ENCODE assay signal across 9 mouse cellular contexts in genomic region chr6:5401394-5401793, GRCm38 (mm10). TPM values are rescaled to one million over a fixed set of nuclear protein-coding genes. Genes with fewer than 3 reads are reported as not detected.
DNase-seq lines count a peak whose midpoint lies in the region; ATAC-seq and TF ChIP-seq lines count a peak whose summit lies in the region.
"Had no signal": no experiment of that assay in that cellular context is flagged by ENCODE, and none has a peak within 500 bp of the region (broad histone marks: within the 10 kb centered on the region; RNA-seq: fewer than 3 reads in every experiment).

No protein-coding gene starts in this region.

- no peak overlapping the region for H3K27ac ChIP-seq in embryonic fibroblast, embryonic 13.5 days (ENCODE audit: insufficient read depth, low read length)
- no peak overlapping the region for H3K27ac ChIP-seq in heart, postnatal 0 days (ENCODE audit: low read depth)
- H3K27ac ChIP-seq in olfactory bulb, adult 2 months (ENCODE audit: insufficient read depth, low read depth, low read length), result no peak overlapping the region

- no peak overlapping the region for H3K4me2 ChIP-seq in heart, postnatal 0 days (ENCODE audit: low read depth, low read length)

- H3K4me3 ChIP-seq in embryonic fibroblast, embryonic 13.5 days (ENCODE audit: insufficient read depth, low read length), result no peak overlapping the region
- no peak overlapping the region for H3K4me3 ChIP-seq in heart, postnatal 0 days (ENCODE audit: low read depth, low read length)
- no peak overlapping the region for H3K4me3 ChIP-seq in lung, adult 2 months (replicated peaks; ENCODE audit: extremely low read depth, low read depth, low read length)
- H3K4me3 ChIP-seq in olfactory bulb, adult 2 months (ENCODE audit: insufficient read depth, low read depth, low read length), result no peak overlapping the region
- H3K4me3 ChIP-seq: erythroblast, embryonic 14.5 days had no signal

- H3K9me3 ChIP-seq in heart, postnatal 0 days (replicated peaks; ENCODE audit: control insufficient read depth, low read length), result no peaks in the 10 kb centered on the region

- H3K4me1 ChIP-seq in embryonic fibroblast, embryonic 13.5 days (ENCODE audit: control insufficient read depth, insufficient read depth, low read length), result 0 out of 2 replicates have a peak, but pooled peaks cover 4% of the 10 kb centered on the region
- no peaks in the 10 kb centered on the region for H3K4me1 ChIP-seq in heart, postnatal 0 days (ENCODE audit: control insufficient read depth, insufficient read depth)
- no peaks in the 10 kb centered on the region for H3K4me1 ChIP-seq in lung, adult 2 months (ENCODE audit: control insufficient read depth, insufficient read depth, low read length)
- H3K4me1 ChIP-seq in olfactory bulb, adult 2 months (ENCODE audit: control insufficient read depth, insufficient read depth, low read length), result peaks cover 4% of the 10 kb centered on the region

- no peak overlapping the region for H3K9ac ChIP-seq in heart, postnatal 0 days (replicated peaks; ENCODE audit: low read depth, low read length)

- TF ChIP-seq POLR2A in embryonic fibroblast, embryonic 13.5 days (IDR thresholded peaks at IDR 0.05; ENCODE audit: low read depth, low read length), result no peak
- TF ChIP-seq POLR2A in lung, adult 2 months (IDR thresholded peaks at IDR 0.05; ENCODE audit: borderline replicate concordance, extremely low read depth, low read depth, low read length), result no peak
- TF ChIP-seq POLR2A in olfactory bulb, adult 2 months (IDR thresholded peaks at IDR 0.05; ENCODE audit: insufficient read depth, low read depth, low read length), result no peak

- WGBS in heart, postnatal 0 days, result 9% methylated on average over 3 of the region's 3 CpGs
- 4% methylated on average over 3 of the region's 3 CpGs for WGBS in lung, adult 2 months
- 3% methylated on average over 3 of the region's 3 CpGs for WGBS in olfactory bulb, adult 2 months

- peak; percentile 81; the same call in 1 of the 2 replicates for TF ChIP-seq CTCF in embryonic fibroblast, embryonic 13.5 days (IDR thresholded peaks at IDR 0.05; ENCODE audit: borderline replicate concordance, insufficient read depth, low read length)
- peak; percentile 91 for TF ChIP-seq CTCF in heart, postnatal 0 days (IDR thresholded peaks at IDR 0.05; ENCODE audit: low read depth)
- peak; percentile 76 for TF ChIP-seq CTCF in lung, adult 2 months (IDR thresholded peaks at IDR 0.05; ENCODE audit: insufficient read depth, low read length)
- TF ChIP-seq CTCF in olfactory bulb, adult 2 months (IDR thresholded peaks at IDR 0.05; ENCODE audit: insufficient read depth, low read depth, low read length), result peak; percentile 53

- peak; percentile 83 for ATAC-seq in heart, postnatal 0 days (ENCODE audit: insufficient read depth, low read depth)

- peak; percentile 46 for DNase-seq in CD4-positive helper T cell, adult 2 months (ENCODE audit: low read depth, low spot score)
- peak; percentile 34 to 39 for DNase-seq in adrenal gland, adult 18-20 months (ENCODE audit: low spot score in 2 of 2)
- DNase-seq in heart, postnatal 0 days (ENCODE audit: low spot score), result peak; percentile 81
- peak; percentile 69 to 80 for DNase-seq in kidney, postnatal 36 days
- no peak for DNase-seq in lung, adult 2 months
- peak; percentile 61 to 67 for DNase-seq in thymus, postnatal 36 days

- no peaks in the 10 kb centered on the region for H3K27me3 ChIP-seq in heart, postnatal 0 days (ENCODE audit: control insufficient read depth, insufficient read depth, low read length)

- H3K36me3 ChIP-seq in heart, postnatal 0 days (replicated peaks; ENCODE audit: control insufficient read depth, insufficient read depth, low read length), result no peaks in the 10 kb centered on the region

- TF ChIP-seq EP300 in heart, postnatal 0 days (IDR thresholded peaks at IDR 0.05; ENCODE audit: low read depth), result no peak

RNA-seq across cellular contexts. Expression of gene Asb4, which starts 18.2 kb away (rescaled TPM):
- 1 to 10 TPM in 1 of 2 experiments, under 1 TPM in 1; 0.80 to 1.1 TPM for total RNA-seq in adrenal gland, adult 18-20 months (2021)
- polyA plus RNA-seq in embryonic fibroblast, embryonic 13.5 days (2011; ENCODE audit: insufficient read length, low read depth, missing spikeins), result 3.8 and 4.4 TPM in 2 replicates
- total RNA-seq in heart, postnatal 0 days (2014; rRNA removed; ENCODE audit: low replicate concordance), result 6.5 and 9.0 TPM in 2 replicates
- polyA plus RNA-seq in heart, postnatal 0 days (2015; fragmentation: Nextera tagmentation; extraction: Ambion mirVana), result 10.6 and 12.9 TPM in 2 replicates
- 0.26 and 0.89 TPM in 2 replicates for polyA plus RNA-seq in lung, adult 2 months (2012; rRNA removed)
- not detected in 2 replicates for polyA plus RNA-seq in olfactory bulb, adult 2 months (2012; ENCODE audit: insufficient read depth, insufficient read length, low replicate concordance, missing spikeins)
- polyA plus RNA-seq: erythroblast, embryonic 14.5 days had no signal
